Comparison of ENCODE assay signal across 19 mouse cellular contexts in the genomic region with DNA sequence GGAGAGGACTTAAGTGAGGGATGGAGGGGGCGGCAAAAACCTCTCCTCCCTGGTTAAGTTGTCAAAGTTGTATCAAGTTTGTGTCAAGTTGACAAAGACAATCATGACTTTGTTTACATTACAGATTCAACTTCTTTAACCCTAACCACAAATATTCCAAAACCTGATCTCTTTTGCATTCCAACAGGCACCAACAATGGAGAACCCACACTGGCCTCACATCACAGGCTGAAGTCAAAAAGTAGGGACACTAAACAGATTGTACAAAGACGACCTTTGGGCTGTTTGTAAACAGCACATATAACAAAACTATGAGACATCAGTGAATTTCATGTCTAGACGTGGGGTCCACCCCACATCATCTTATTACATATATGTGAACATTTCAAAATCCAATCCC. TPM values are rescaled to one million over a fixed set of nuclear protein-coding genes. Genes with fewer than 3 reads are reported as not detected.
DNase-seq lines count a peak whose midpoint lies in the region; ATAC-seq and TF ChIP-seq lines count a peak whose summit lies in the region.
"Had no signal": no experiment of that assay in that cellular context is flagged by ENCODE, and none has a peak within 500 bp of the region (broad histone marks: within the 10 kb centered on the region; RNA-seq: fewer than 3 reads in every experiment).

No protein-coding gene starts in this region.

- H3K36me3 ChIP-seq in intestine, embryonic 15.5 days, result peaks cover 40% of the 10 kb centered on the region
- peaks cover 70% of the 10 kb centered on the region for H3K36me3 ChIP-seq in intestine, postnatal 0 days (ENCODE audit: control insufficient read depth, insufficient read depth)
- peaks cover 58% of the 10 kb centered on the region for H3K36me3 ChIP-seq in liver, postnatal 0 days (replicated peaks; ENCODE audit: insufficient read depth, low read length)
- peaks cover 89% of the 10 kb centered on the region for H3K36me3 ChIP-seq in liver, embryonic 12.5 days
- peaks cover 92% of the 10 kb centered on the region for H3K36me3 ChIP-seq in kidney, embryonic 15.5 days

- no peak overlapping the region for H3K9ac ChIP-seq in intestine, embryonic 15.5 days
- H3K9ac ChIP-seq in intestine, postnatal 0 days (ENCODE audit: low read depth, low read length), result no peak overlapping the region
- no peak overlapping the region for H3K9ac ChIP-seq in liver, postnatal 0 days (replicated peaks)
- no peak overlapping the region for H3K9ac ChIP-seq in liver, embryonic 12.5 days
- no peak overlapping the region for H3K9ac ChIP-seq in kidney, embryonic 15.5 days
- H3K9ac ChIP-seq: embryonic facial prominence, embryonic 12.5 days; forebrain, embryonic 13.5 days; forebrain, embryonic 15.5 days; forebrain, postnatal 0 days had no signal

- TF ChIP-seq CTCF in intestine, postnatal 0 days (IDR thresholded peaks at IDR 0.05; ENCODE audit: low read depth), result no peak
- TF ChIP-seq CTCF in liver, postnatal 0 days (IDR thresholded peaks at IDR 0.05; ENCODE audit: low read depth), result no peak

- ATAC-seq in intestine, embryonic 15.5 days, result peak; percentile 27; the same call in 1 of the 2 replicates
- no peak for ATAC-seq in intestine, postnatal 0 days
- ATAC-seq in liver, postnatal 0 days, result 0 out of 2 replicates have a peak, but pooled peaks have one; percentile 37
- ATAC-seq in liver, embryonic 12.5 days, result no peak
- no peak for ATAC-seq in kidney, embryonic 15.5 days (replicated peaks; ENCODE audit: low FRiP score)
- ATAC-seq: activated CD4-positive, CD25-positive, alpha-beta regulatory T cell, adult 4 months; forebrain, embryonic 13.5 days; forebrain, embryonic 15.5 days; forebrain, postnatal 0 days; Patski had no signal

- no peak overlapping the region for H3K4me3 ChIP-seq in intestine, embryonic 15.5 days (replicated peaks)
- H3K4me3 ChIP-seq in intestine, postnatal 0 days (ENCODE audit: low read depth, low read length), result no peak overlapping the region
- H3K4me3 ChIP-seq in liver, postnatal 0 days (ENCODE audit: low read depth, low read length), result no peak overlapping the region
- H3K4me3 ChIP-seq in liver, embryonic 12.5 days, result no peak overlapping the region
- no peak overlapping the region for H3K4me3 ChIP-seq in kidney, embryonic 15.5 days (replicated peaks)
- H3K4me3 ChIP-seq: embryonic facial prominence, embryonic 10.5 days; embryonic facial prominence, embryonic 12.5 days; forebrain, embryonic 13.5 days; forebrain, embryonic 15.5 days had no signal

- 61% methylated on average over 3 of the region's 3 CpGs for WGBS in intestine, embryonic 15.5 days
- WGBS in intestine, postnatal 0 days, result 54% methylated on average over 3 of the region's 3 CpGs
- WGBS in liver, postnatal 0 days (ENCODE audit: insufficient replicate concordance), result 53% methylated on average over 3 of the region's 3 CpGs
- WGBS in liver, embryonic 12.5 days (ENCODE audit: insufficient replicate concordance), result 69% methylated on average over 3 of the region's 3 CpGs
- 81% methylated on average over 3 of the region's 3 CpGs for WGBS in kidney, embryonic 15.5 days

- no peak overlapping the region for H3K4me2 ChIP-seq in intestine, embryonic 15.5 days (replicated peaks)
- no peak overlapping the region for H3K4me2 ChIP-seq in intestine, postnatal 0 days (replicated peaks; ENCODE audit: low read depth)
- no peak overlapping the region for H3K4me2 ChIP-seq in liver, postnatal 0 days (ENCODE audit: low read depth, low read length)
- no peak overlapping the region for H3K4me2 ChIP-seq in liver, embryonic 12.5 days
- no peak overlapping the region for H3K4me2 ChIP-seq in kidney, embryonic 15.5 days
- H3K4me2 ChIP-seq: embryonic facial prominence, embryonic 12.5 days; forebrain, embryonic 13.5 days; forebrain, embryonic 15.5 days had no signal

- DNase-seq in liver, postnatal 0 days, result no peak
- peak; percentile 28 for DNase-seq in 3T3-L1 (ENCODE audit: low read depth, low spot score)
- DNase-seq: adrenal gland, adult 8-10 months; cerebellum, adult 11-12 months; cerebellum, adult 2 months; cerebellum, adult 9-10 months; cerebellum, postnatal 10 days; cerebellum, postnatal 25 days; forebrain, postnatal 0 days had no signal

- no peak for TF ChIP-seq EP300 in liver, postnatal 0 days (IDR thresholded peaks at IDR 0.05; ENCODE audit: low read depth)

- no peaks in the 10 kb centered on the region for H3K4me1 ChIP-seq in intestine, embryonic 15.5 days (replicated peaks)
- H3K4me1 ChIP-seq in intestine, postnatal 0 days (replicated peaks; ENCODE audit: control insufficient read depth, insufficient read depth, low read length), result no peaks in the 10 kb centered on the region
- 0 out of 2 replicates have a peak, but pooled peaks cover 4% of the 10 kb centered on the region for H3K4me1 ChIP-seq in liver, postnatal 0 days (ENCODE audit: insufficient read depth)
- no peaks in the 10 kb centered on the region for H3K4me1 ChIP-seq in liver, embryonic 12.5 days
- H3K4me1 ChIP-seq in kidney, embryonic 15.5 days, result 0 out of 2 replicates have a peak, but pooled peaks cover 5% of the 10 kb centered on the region
- H3K4me1 ChIP-seq: embryonic facial prominence, embryonic 10.5 days; embryonic facial prominence, embryonic 12.5 days; forebrain, embryonic 13.5 days; forebrain, embryonic 15.5 days had no signal

- no peaks in the 10 kb centered on the region for H3K9me3 ChIP-seq in intestine, embryonic 15.5 days
- no peaks in the 10 kb centered on the region for H3K9me3 ChIP-seq in intestine, postnatal 0 days (ENCODE audit: control insufficient read depth)
- H3K9me3 ChIP-seq in liver, postnatal 0 days (ENCODE audit: low read length), result no peaks in the 10 kb centered on the region
- H3K9me3 ChIP-seq in liver, embryonic 12.5 days (replicated peaks), result no peaks in the 10 kb centered on the region
- no peaks in the 10 kb centered on the region for H3K9me3 ChIP-seq in kidney, embryonic 15.5 days (replicated peaks)
- H3K9me3 ChIP-seq: embryonic facial prominence, embryonic 10.5 days; embryonic facial prominence, embryonic 12.5 days; forebrain, embryonic 13.5 days; forebrain, embryonic 15.5 days had no signal

- H3K27ac ChIP-seq in intestine, embryonic 15.5 days, result no peak overlapping the region
- no peak overlapping the region for H3K27ac ChIP-seq in intestine, postnatal 0 days (ENCODE audit: low read depth, low read length)
- H3K27ac ChIP-seq in liver, postnatal 0 days (ENCODE audit: low read depth), result no peak overlapping the region; the same call in 1 of the 2 replicates
- H3K27ac ChIP-seq in liver, embryonic 12.5 days, result no peak overlapping the region
- no peak overlapping the region for H3K27ac ChIP-seq in kidney, embryonic 15.5 days
- H3K27ac ChIP-seq: embryonic facial prominence, embryonic 10.5 days; embryonic facial prominence, embryonic 12.5 days; forebrain, embryonic 13.5 days; forebrain, embryonic 15.5 days had no signal

- H3K27me3 ChIP-seq in intestine, embryonic 15.5 days (replicated peaks), result no peaks in the 10 kb centered on the region
- H3K27me3 ChIP-seq in intestine, postnatal 0 days (replicated peaks; ENCODE audit: control insufficient read depth, insufficient read depth, low read length), result no peaks in the 10 kb centered on the region
- H3K27me3 ChIP-seq in liver, postnatal 0 days (ENCODE audit: insufficient read depth, low read length), result no peaks in the 10 kb centered on the region
- H3K27me3 ChIP-seq in liver, embryonic 12.5 days (replicated peaks), result no peaks in the 10 kb centered on the region
- no peaks in the 10 kb centered on the region for H3K27me3 ChIP-seq in kidney, embryonic 15.5 days
- H3K27me3 ChIP-seq: embryonic facial prominence, embryonic 12.5 days; forebrain, embryonic 13.5 days; forebrain, embryonic 15.5 days; Patski had no signal

RNA-seq across cellular contexts. Expression of a gene that starts 12.8 kb away (rescaled TPM):
- 245 and 256 TPM in 2 replicates for polyA plus RNA-seq in intestine, embryonic 15.5 days (2015; fragmentation: Nextera tagmentation; extraction: Ambion mirVana)
- polyA plus RNA-seq in intestine, postnatal 0 days (2015; fragmentation: Nextera tagmentation; extraction: Ambion mirVana), result 96.2 and 106 TPM in 2 replicates
- polyA plus RNA-seq in liver, postnatal 0 days (2015; fragmentation: Nextera tagmentation; extraction: Ambion mirVana), result 80.6 and 87.0 TPM in 2 replicates
- 102 and 104 TPM in 2 replicates for polyA plus RNA-seq in liver, embryonic 12.5 days (2016; fragmentation: Nextera tagmentation; extraction: Ambion mirVana)
- 264 and 277 TPM in 2 replicates for polyA plus RNA-seq in kidney, embryonic 15.5 days (2015; fragmentation: Nextera tagmentation; extraction: Ambion mirVana)

Comparison
In these comparisons a context has a peak if more than half of its experiments do, and no peak if none do; other contexts are left out.
1. ATAC-seq: peak in intestine, embryonic 15.5 days (single experiment) and liver, postnatal 0 days (single experiment); none in intestine, postnatal 0 days (single experiment), liver, embryonic 12.5 days (single experiment) and kidney, embryonic 15.5 days (single experiment).